Mouse (Mus musculus) MEL (cell line): Measurements from ENCODE around the gene Tmtc1. TPM values are rescaled to one million over a fixed set of nuclear protein-coding genes. Genes with fewer than 3 reads are reported as not detected.

Source experiments
- DNase-seq: peaks from one replicate; pipeline ENCODE4 v3.0.0; 2011; ENCODE audit warnings: low read depth, low spot score
- H3K27ac ChIP-seq: 2 replicates; pipeline ENCODE4 v1.5.1; 2012; ENCODE audit warnings: low read depth, mild to moderate bottlenecking, control low read depth, low read length, moderate library complexity; ENCODE audit not compliant: control insufficient read depth
- H3K27me3 ChIP-seq, 2 experiments: fragments of 150-350 bp in 1 of 2; sonication (generic) in 1 of 2; 2 replicates each; pipeline ENCODE4 v1.6.1; 2012; ENCODE audit warnings: low read length in 2 of 2, mild to moderate bottlenecking in 2 of 2, improper control_type of control experiment in 1 of 2, moderate library complexity in 1 of 2; ENCODE audit not compliant: insufficient read depth in 2 of 2, control insufficient read depth in 1 of 2
- H3K36me3 ChIP-seq, 2 experiments: 2 replicates each; pipeline ENCODE4 v1.6.1; 2012 to 2014; ENCODE audit warnings: low read length in 2 of 2, improper control_type of control experiment in 1 of 2, inconsistent platforms in 1 of 2, mild to moderate bottlenecking in 1 of 2; ENCODE audit not compliant: insufficient read depth in 2 of 2, control insufficient read depth in 1 of 2
- H3K4me1 ChIP-seq, 2 experiments: fragments of 150-350 bp in 1 of 2; sonication (generic) in 1 of 2; 2 replicates each; pipeline ENCODE4 v1.6.1; 2012; ENCODE audit warnings: low read length in 2 of 2, improper control_type of control experiment in 1 of 2, mild to moderate bottlenecking in 1 of 2; ENCODE audit not compliant: insufficient read depth in 2 of 2, control insufficient read depth in 1 of 2
- H3K4me3 ChIP-seq, 2 experiments: fragments of 150-350 bp in 1 of 2; sonication (generic) in 1 of 2; 2 replicates each; pipeline ENCODE4 v1.5.1; 2012; ENCODE audit warnings: low read depth in 2 of 2, low read length in 2 of 2, mild to moderate bottlenecking in 2 of 2, moderate library complexity in 2 of 2, control low read depth in 1 of 2, improper control_type of control experiment in 1 of 2; ENCODE audit not compliant: control insufficient read depth in 1 of 2, insufficient read depth in 1 of 2
- H3K79me2 ChIP-seq: 2 replicates; pipeline ENCODE4 v1.6.1; 2012; ENCODE audit warnings: mild to moderate bottlenecking, low read length, moderate library complexity; ENCODE audit not compliant: control insufficient read depth, poor library complexity, insufficient read depth
- H3K9ac ChIP-seq: 2 replicates; pipeline ENCODE4 v1.6.1; 2012; ENCODE audit warnings: low read depth, mild to moderate bottlenecking, control low read depth, low read length, moderate library complexity; ENCODE audit not compliant: control insufficient read depth, poor library complexity, severe bottlenecking
- H3K9me3 ChIP-seq: fragments of 150-350 bp; sonication (generic); replicated peaks from 2 replicates; pipeline ENCODE4 v1.6.1; 2012; ENCODE audit warnings: mild to moderate bottlenecking, low read length, improper control_type of control experiment, moderate library complexity; ENCODE audit not compliant: insufficient read depth
- CHD2 ChIP-seq: IDR thresholded peaks from 2 replicates; pipeline ENCODE4 v1.6.1; 2011; ENCODE audit warnings: low read length, improper control_type of control experiment
- ELF1 ChIP-seq: IDR thresholded peaks from 2 replicates; pipeline ENCODE4 v1.6.1; 2014; ENCODE audit warnings: low read depth, mild to moderate bottlenecking, inconsistent platforms, low read length, improper control_type of control experiment, moderate library complexity
- MAFK ChIP-seq: IDR thresholded peaks from 2 replicates; pipeline ENCODE4 v1.6.1; 2011; ENCODE audit warnings: low read depth, mild to moderate bottlenecking, low read length, improper control_type of control experiment, borderline replicate concordance
- MAX ChIP-seq: IDR thresholded peaks from 2 replicates; pipeline ENCODE4 v1.6.1; 2011; ENCODE audit warnings: low read length, improper control_type of control experiment
- MAZ ChIP-seq: IDR thresholded peaks from 2 replicates; pipeline ENCODE4 v1.6.1; 2012; ENCODE audit warnings: low read depth, mild to moderate bottlenecking, inconsistent platforms, low read length, improper control_type of control experiment
- MEF2A ChIP-seq: IDR thresholded peaks from 2 replicates; pipeline ENCODE4 v1.6.1; 2014; ENCODE audit warnings: low read depth, mild to moderate bottlenecking, inconsistent platforms, low read length, improper control_type of control experiment; ENCODE audit not compliant: poor library complexity, insufficient replicate concordance, severe bottlenecking; ENCODE audit errors: extremely low read depth
- MYB ChIP-seq: IDR thresholded peaks from 2 replicates; pipeline ENCODE4 v1.6.1; 2011; ENCODE audit warnings: mild to moderate bottlenecking, low read depth, low read length, improper control_type of control experiment
- MYC ChIP-seq: IDR thresholded peaks from 2 replicates; pipeline ENCODE4 v1.6.1; 2011; ENCODE audit warnings: low read depth, mild to moderate bottlenecking, low read length, improper control_type of control experiment, moderate library complexity
- NRF1 ChIP-seq: IDR thresholded peaks from 2 replicates; pipeline ENCODE4 v1.6.1; 2014; ENCODE audit warnings: low read depth, mild to moderate bottlenecking, inconsistent platforms, low read length, improper control_type of control experiment, moderate library complexity; ENCODE audit not compliant: poor library complexity, insufficient read depth, severe bottlenecking
- POLR2A ChIP-seq, 2 experiments: IDR thresholded peaks; 2 replicates each; pipeline ENCODE4 v1.6.1; 2011 to 2012; ENCODE audit warnings: low read length in 2 of 2, mild to moderate bottlenecking in 2 of 2, control low read depth in 1 of 2, improper control_type of control experiment in 1 of 2, low read depth in 1 of 2, moderate library complexity in 1 of 2; ENCODE audit not compliant: control insufficient read depth in 1 of 2, insufficient read depth in 1 of 2, poor library complexity in 1 of 2
- POLR2AphosphoS2 ChIP-seq: IDR thresholded peaks from 2 replicates; pipeline ENCODE4 v1.6.1; 2011; ENCODE audit warnings: low read length, improper control_type of control experiment
- RAD21 ChIP-seq: IDR thresholded peaks from 2 replicates; pipeline ENCODE4 v1.6.1; 2011; ENCODE audit warnings: mild to moderate bottlenecking, low read depth, low read length, improper control_type of control experiment
- RCOR1 ChIP-seq: IDR thresholded peaks from 2 replicates; pipeline ENCODE4 v1.6.1; 2012; ENCODE audit warnings: low read depth, mild to moderate bottlenecking, inconsistent platforms, low read length, improper control_type of control experiment
- SIN3A ChIP-seq: IDR thresholded peaks from 2 replicates; pipeline ENCODE4 v1.6.1; 2012; ENCODE audit warnings: low read length, improper control_type of control experiment, inconsistent platforms
- SMC3 ChIP-seq: IDR thresholded peaks from 2 replicates; pipeline ENCODE4 v1.6.1; 2011; ENCODE audit warnings: low read depth, low read length, improper control_type of control experiment
- TAL1 ChIP-seq: IDR thresholded peaks from 2 replicates; pipeline ENCODE4 v1.6.1; 2012; ENCODE audit warnings: mild to moderate bottlenecking, inconsistent platforms, low read length, moderate library complexity, mixed read lengths
- TBP ChIP-seq: IDR thresholded peaks from 2 replicates; pipeline ENCODE4 v1.8.0; 2011; ENCODE audit warnings: low read depth, low read length, improper control_type of control experiment
- TCF12 ChIP-seq: IDR thresholded peaks from 2 replicates; pipeline ENCODE4 v1.6.1; 2014; ENCODE audit warnings: low read depth, mild to moderate bottlenecking, inconsistent platforms, low read length, improper control_type of control experiment, moderate library complexity
- UBTF ChIP-seq: IDR thresholded peaks from 2 replicates; pipeline ENCODE4 v1.6.1; 2012; ENCODE audit warnings: low read depth, mild to moderate bottlenecking, inconsistent platforms, low read length, improper control_type of control experiment, moderate library complexity, borderline replicate concordance; ENCODE audit not compliant: insufficient read depth
- USF1 ChIP-seq: IDR thresholded peaks from 2 replicates; pipeline ENCODE4 v1.6.1; 2014; ENCODE audit warnings: low read depth, mild to moderate bottlenecking, inconsistent platforms, low read length, improper control_type of control experiment, moderate library complexity
- ZKSCAN1 ChIP-seq: IDR thresholded peaks from 2 replicates; pipeline ENCODE4 v1.6.1; 2012; ENCODE audit warnings: low read depth, mild to moderate bottlenecking, inconsistent platforms, low read length, improper control_type of control experiment, moderate library complexity
- ZMIZ1 ChIP-seq: IDR thresholded peaks from 2 replicates; pipeline ENCODE4 v1.6.1; 2012; ENCODE audit warnings: low read depth, mild to moderate bottlenecking, inconsistent platforms, low read length, improper control_type of control experiment, moderate library complexity
- ZNF384 ChIP-seq: IDR thresholded peaks from 2 replicates; pipeline ENCODE4 v1.6.1; 2012; ENCODE audit warnings: low read depth, mild to moderate bottlenecking, inconsistent platforms, low read length, improper control_type of control experiment
- polyA plus RNA-seq, 2 experiments: library from polyadenylated mRNA; stranded (reverse) in 1 of 2; unstranded in 1 of 2; fragments of >175 nt in 1 of 2; fragments of >200 nt in 1 of 2; gene quantifications; 2 replicates each; pipeline versions ENCODE4 v1.2.1 to v1.2.4; 2012; ENCODE audit warnings: low replicate concordance in 2 of 2, low read depth in 1 of 2; ENCODE audit not compliant: insufficient read length in 2 of 2, insufficient read depth in 1 of 2, missing spikeins in 1 of 2
- total RNA-seq: library from RNA; depleted of rRNA; stranded (reverse); fragments of 300-350 nt; gene quantifications from 2 replicates; pipeline ENCODE4 v1.2.3, GENCODE M21; 2012

Tmtc1 gene
- total and polyA plus RNA-seq, 3 experiments, result 0.03 TPM; not detected in 2

- no peaks in the 10 kb centered on the region for H3K79me2 ChIP-seq
- no peaks in the 10 kb centered on the region for H3K27me3 ChIP-seq
- no peak for DNase-seq
- H3K27ac ChIP-seq, result no peak overlapping the region
- no peak overlapping the region for H3K9ac ChIP-seq
- no peaks in the 10 kb centered on the region for H3K4me1 ChIP-seq
- H3K9me3 ChIP-seq, result no peaks in the 10 kb centered on the region
- H3K4me3 ChIP-seq, result no peak overlapping the region
- no peak for TF ChIP-seq MAFK
- TF ChIP-seq ZNF384, result no peak
- no peak for TF ChIP-seq MEF2A
- TF ChIP-seq CHD2, result no peak
- TF ChIP-seq SMC3, result no peak
- TF ChIP-seq NRF1, result no peak
- TF ChIP-seq MAZ, result no peak
- no peak for TF ChIP-seq TAL1
- no peak for TF ChIP-seq USF1
- no peak for TF ChIP-seq RCOR1
- TF ChIP-seq POLR2AphosphoS2, result no peak
- TF ChIP-seq SIN3A, result no peak
- no peaks in the 10 kb centered on the region for H3K36me3 ChIP-seq
Measured at GRCm38 (mm10) chr6:148302261-148302660, 141.9 kb downstream of the Tmtc1 start.

GRCm38 (mm10) chr6:148297086-148297485 is 147.1 kb downstream of the Tmtc1 start:
- no peak for TF ChIP-seq POLR2A (IDR thresholded peaks at IDR 0.05; ENCODE audit: control insufficient read depth in 1 of 2, insufficient read depth in 1 of 2, low read depth in 1 of 2, low read length in 2 of 2, poor library complexity in 1 of 2)
- no peak for TF ChIP-seq RAD21
- TF ChIP-seq POLR2AphosphoS2, result no peak
- no peak for TF ChIP-seq USF1
- TF ChIP-seq MEF2A, result no peak
- no peak for TF ChIP-seq ZNF384
- no peak for TF ChIP-seq TBP
- no peak for TF ChIP-seq ZKSCAN1
- no peak for TF ChIP-seq MYC
- no peak for TF ChIP-seq MAX
- TF ChIP-seq TCF12, result no peak
- TF ChIP-seq MYB, result no peak
- no peak for TF ChIP-seq MAFK
- TF ChIP-seq SMC3, result no peak
- TF ChIP-seq ZMIZ1, result no peak
- no peak for TF ChIP-seq SIN3A
- no peak for TF ChIP-seq RCOR1
- TF ChIP-seq ELF1, result no peak
- no peak for TF ChIP-seq UBTF
- Histone ChIP-seq H3K79me2 (no peaks in the 10 kb centered on the region), H3K9ac (no peak overlapping the region), H3K36me3 (no peaks in the 10 kb centered on the region), H3K27me3 (no peaks in the 10 kb centered on the region), H3K9me3 (no peaks in the 10 kb centered on the region), H3K4me1 (no peaks in the 10 kb centered on the region), H3K4me3 (no peak overlapping the region), H3K27ac (no peak overlapping the region)
- DNase-seq, result no peak
